Mouse (Mus musculus) megakaryocyte, embryonic 14.5 days (primary cell): ENCODE measurements around the gene Ddx10.

Experiments
- FLI1 ChIP-seq: IDR thresholded peaks from 2 replicates; pipeline ENCODE4 v1.6.1; 2012; ENCODE audit warnings: low read length, inconsistent platforms, mixed read lengths
- GATA1 ChIP-seq: IDR thresholded peaks from 3 replicates; pipeline ENCODE4 v1.6.1; 2012; ENCODE audit warnings: mixed read lengths, low read length, inconsistent platforms, borderline replicate concordance

GRCm38 (mm10) chr9:53247516-53247915 lies 337 bp downstream of the Ddx10 start:
- TF ChIP-seq GATA1 (no peak), FLI1 (no peak)
